Mouse (Mus musculus) E14TG2a.4 (cell line): Measurements from ENCODE around the gene Mettl2.

Experiments used
- CTCF ChIP-seq: conservative IDR thresholded peaks from 2 replicates; pipeline ENCODE4 v1.5.1; 2014; ENCODE audit warnings: low read length
- NANOG ChIP-seq: IDR thresholded peaks from 2 replicates; pipeline ENCODE4 v1.6.1; 2014; ENCODE audit warnings: borderline replicate concordance, low read length, mixed read lengths

GRCm38 (mm10) chr11:105156748-105157267 lies 30.6 kb downstream of the Mettl2 start:
- TF ChIP-seq CTCF (no peak), NANOG (no peak)
